Mouse (Mus musculus): Measurements from ENCODE around the gene Med8.
A peak's percentile ranks its signal among the peaks of the same experiment; 100 is the strongest.

Med8 gene

DNA sequence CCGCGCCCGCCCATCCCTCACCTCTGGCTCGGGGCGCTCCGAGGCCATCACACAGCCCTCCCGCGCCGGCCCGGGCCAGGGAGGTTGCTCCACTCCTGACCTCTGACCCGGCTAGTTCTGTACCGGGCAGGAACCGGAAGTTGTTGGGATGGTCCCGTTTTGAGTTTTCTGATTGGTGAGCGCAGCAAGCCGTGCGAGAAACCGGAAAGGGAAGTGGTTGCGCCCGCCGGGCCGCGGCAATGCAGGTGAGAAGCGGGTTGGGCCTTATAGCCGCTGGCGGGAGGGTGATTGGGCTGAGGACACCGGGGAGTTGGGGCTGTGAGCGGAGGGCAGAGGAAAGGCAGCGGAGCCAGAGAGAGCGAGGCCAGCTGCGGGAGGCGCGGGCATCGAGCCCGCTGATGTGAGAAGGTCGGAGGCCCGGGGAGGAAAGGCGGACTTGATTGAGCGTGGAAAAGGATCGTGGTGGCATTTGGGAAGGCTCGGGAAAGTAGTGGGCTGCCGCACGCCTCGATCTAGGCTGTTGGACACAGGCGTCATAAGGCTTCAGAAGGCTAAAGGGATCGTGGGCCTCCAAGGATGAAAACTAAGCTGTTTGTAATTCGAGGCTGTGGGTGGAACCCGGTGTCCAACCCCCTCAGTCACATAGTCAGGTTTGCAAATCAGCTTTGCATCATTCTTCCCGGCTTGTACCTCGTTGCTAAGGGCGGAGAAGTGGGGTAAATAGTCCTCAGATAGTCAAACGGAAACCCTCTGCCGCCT, at the start of gene Med8, which contains the start of gene Szt2:
Med8 (plus strand) TSS at position 196 of the 759 bp plus-strand sequence.
Szt2 (minus strand) TSS at position 132 of the 759 bp plus-strand sequence.
- DNase-seq, result peak; percentile 95 to 96

DNA sequence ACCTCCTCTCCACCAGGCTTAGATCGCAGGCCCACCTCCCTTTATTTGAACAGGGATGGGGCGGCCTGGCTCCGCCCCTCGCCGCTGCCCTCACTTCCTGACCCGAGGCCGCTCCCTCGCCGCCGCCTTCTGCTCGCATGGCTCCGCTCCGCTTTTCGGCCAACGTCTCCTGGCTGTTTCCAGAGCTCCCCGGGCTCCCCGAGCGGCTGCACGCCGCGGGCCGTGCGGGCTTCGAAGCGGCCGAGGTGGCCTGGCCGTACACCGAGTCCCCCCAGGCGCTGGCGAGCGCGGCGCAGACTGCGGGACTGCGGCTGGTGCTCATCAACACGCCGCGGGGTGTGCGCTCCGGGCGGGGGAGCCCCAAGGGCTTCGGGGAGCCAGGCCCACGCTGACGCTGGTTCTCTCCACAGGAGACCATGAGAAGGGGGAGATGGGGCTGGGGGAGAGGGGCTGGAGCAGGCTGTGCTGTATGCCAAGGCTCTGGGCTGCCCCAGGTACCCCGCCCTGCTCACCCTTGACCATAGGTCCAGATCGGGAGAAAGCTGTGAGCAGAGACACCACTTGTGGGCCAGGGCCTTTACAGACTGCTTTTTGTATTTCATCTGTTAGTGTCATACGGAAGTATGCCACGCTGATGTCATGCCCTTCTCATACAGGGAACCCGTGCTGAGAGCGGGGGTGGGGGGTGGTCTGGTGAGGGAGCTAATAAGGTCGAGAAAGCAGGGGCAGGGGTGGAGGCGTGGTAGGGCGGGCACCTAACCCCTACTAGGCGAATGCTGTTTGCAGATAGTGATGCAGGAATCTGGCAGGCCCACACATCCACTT, 49.0 kb upstream of the Med8 start:
- DNase-seq, result peak; percentile 80 to 90

DNA sequence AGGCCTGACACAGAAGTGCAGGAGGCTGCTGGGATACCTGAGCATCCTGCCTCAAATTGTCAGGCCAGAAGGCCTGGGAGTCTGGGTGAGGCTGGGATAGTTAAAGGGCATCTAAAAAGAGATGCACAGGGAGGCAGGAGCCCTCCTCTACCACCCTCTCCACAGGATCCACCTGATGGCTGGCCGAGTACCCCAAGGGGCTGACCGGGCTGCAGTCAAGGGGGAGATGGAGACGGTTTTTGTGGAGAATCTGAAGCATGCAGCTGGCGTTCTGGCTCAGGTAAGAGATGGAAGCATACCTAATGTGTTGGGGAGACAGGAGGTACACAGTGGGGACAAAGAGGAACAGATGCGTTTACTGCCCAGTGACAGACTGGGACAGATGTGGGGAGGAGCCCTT, 47.7 kb upstream of the Med8 start:
- DNase-seq, result no peak

DNA sequence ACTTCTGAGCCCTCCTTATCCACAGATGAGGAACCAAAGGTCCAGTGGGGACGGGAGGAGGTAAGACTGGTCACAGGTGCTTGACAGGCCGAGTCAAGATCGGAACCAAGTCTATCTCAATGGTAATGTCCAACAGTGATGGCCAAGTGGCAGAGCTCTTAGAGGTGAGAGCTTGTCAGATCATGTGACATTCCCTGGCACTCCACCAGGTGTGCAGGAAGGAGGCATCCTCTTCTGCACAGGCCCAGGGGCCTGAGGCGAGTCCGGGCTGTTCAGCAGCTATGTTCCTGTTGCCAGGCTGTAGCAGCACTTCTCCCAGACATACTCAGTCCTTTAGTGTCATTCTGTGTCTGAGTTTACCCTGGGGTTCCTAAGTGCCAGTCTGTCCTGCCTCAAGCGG, 46.3 kb upstream of the Med8 start:
- peak; percentile 58 to 68 for DNase-seq

DNA sequence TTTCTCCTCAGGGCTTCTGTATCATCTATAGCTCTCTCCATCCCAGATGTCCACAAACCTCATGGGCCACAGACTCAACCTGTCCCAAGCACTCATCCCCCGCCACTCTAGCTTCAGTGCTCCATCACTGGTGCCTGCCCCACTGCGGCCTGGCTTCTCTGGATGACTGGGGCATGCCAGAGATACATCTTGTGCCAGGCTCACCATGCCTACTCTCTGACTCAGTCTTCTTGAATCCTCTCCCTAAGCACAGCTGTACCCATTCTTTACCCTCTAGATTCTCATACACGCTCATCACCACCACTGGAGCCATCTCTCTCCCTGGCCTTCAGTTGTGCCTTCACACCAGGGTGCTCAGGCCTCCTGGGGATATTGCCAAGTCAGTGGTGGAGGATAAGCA, 45.2 kb upstream of the Med8 start:
- no peak for DNase-seq

DNA sequence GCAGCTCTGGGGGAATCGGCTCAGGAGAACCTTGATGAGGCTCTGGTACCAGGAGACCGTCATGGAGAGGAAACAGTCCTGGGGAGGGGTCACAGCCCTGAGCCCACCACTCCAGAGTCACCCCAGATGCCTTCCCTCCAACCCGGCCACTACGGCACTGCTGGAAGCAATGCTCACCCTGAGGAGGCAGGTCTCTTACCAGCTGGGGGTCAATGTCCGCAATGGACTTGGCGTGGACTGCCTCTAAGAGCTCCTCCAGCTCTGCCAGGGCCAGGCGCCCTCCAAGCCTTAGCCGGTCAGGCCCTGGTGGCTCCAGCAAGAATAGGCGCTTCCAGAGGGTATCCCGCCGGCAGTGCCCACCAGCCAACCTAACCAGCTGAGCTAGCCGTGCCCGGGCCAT, 44.5 kb upstream of the Med8 start:
- DNase-seq, result peak; percentile 77 to 89

DNA sequence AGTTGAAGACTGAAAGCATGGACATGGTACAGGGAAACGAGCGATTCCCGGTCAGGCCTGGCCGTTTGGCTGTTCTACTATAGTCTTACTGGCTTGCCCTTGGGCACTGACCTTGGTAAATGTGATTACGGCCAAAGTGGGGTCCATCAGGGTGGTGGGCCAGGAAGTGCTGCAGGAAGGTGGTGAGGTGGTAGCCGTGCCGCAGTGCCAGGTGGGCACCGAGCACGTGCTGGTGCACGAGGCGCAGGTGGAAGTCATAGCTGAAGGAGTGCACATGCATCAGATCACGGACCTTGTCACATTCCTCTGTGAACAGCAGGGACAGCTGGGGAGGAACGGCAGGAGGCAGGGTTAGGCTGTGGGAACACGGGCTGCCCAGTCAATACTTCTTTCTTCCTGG, 43.1 kb upstream of the Med8 start:
- peak in 1 of 2 experiments; percentile 41 for DNase-seq

DNA sequence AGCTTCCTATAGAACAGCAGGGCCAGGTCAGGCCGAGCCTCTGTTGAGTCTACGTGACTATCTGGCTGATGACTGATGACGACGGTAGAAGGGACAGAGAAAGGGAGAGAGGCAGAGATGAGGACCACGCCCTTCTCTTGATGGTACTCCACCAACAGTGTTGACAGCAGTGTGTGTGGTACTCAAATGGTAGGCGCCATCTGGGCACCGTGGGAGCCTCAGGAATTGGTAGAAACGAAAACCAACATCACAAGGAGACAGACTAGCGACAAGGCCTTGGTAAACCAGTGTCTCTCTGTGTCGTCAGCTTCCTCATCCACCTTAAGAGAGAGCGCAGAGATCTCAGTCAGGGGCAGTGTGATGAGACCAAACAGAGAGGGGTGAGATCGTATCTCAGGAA, 41.6 kb upstream of the Med8 start:
- DNase-seq, result no peak

DNA sequence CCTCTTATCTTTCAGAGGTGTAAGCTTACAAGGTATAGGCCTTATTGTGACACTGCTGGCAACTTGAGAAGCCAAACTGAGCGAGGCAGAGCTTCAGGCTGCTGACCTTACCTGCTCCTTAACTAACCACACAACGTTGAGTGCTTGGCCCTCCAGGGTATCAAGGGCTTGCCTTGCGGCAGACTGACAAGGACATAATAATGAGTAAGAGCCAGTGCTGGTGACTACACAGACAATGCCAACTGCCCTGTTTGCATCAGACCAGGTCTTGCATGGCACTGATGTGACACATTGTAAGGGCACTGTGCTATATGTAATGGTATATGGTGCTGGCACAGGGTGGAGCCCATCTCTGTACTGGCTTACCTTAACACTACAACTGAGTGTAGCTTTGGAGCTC, 40.5 kb upstream of the Med8 start:
- DNase-seq, result no peak

DNA sequence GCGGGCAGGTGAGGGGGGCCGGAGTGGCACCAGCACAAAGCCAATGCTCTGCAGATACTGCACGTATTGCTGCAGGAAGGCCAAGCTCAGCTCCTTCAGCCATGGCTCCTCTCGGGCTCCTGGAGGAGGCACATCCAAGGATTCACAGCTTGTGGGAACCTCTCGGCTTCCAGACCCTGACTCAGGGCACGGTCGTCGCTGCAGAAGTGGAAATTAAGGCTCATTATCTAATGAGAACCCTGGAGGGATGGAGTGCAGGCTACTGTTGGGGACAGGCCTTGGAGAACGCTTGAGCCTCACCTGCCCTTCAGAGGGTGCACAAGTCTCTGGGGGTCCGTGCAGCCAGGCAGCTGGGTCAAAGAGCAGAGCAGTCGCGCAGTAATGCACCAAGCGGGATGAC, 37.3 kb upstream of the Med8 start:
- peak in 1 of 2 experiments; percentile 38 for DNase-seq

DNA sequence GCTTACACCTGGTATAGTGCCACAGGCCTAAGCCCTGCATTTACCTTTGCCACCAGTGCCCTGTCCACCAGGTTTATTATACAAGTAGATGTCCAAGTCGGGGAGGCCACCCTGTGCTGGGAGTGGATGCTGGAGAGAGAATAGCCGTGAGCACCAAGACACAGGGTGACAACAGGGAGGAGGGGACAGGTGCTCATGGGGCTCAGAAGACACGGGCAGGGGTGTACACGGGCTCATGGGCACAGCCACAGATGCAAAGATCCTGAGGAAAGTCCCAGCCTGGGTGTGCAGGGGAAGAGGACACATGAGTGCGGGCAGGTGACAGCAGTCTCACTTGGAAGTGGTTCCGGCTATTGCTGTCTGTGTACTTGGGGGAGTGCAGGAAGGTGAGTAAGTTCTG, 33.1 kb upstream of the Med8 start:
- no peak for DNase-seq

DNA sequence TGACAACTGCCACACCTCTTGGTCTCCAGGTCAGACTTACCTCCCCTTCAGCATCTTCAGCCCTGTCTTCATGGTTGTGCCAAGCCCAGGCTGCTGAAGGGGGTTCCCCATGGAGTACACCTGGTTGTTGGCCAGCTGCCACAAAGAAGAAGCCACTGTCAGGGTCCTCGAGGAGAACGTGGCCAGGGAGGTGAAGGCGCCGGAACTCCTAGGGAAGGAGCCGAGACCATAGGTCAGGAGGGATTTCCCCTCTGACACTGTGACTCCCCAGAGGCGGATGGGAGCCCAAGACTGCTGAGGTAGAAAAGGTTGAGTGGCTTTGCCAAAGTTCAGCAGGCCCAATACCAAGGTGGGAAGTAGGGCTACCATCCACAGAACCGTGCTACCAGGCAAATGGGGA, 25.9 kb upstream of the Med8 start:
- DNase-seq, result no peak

DNA sequence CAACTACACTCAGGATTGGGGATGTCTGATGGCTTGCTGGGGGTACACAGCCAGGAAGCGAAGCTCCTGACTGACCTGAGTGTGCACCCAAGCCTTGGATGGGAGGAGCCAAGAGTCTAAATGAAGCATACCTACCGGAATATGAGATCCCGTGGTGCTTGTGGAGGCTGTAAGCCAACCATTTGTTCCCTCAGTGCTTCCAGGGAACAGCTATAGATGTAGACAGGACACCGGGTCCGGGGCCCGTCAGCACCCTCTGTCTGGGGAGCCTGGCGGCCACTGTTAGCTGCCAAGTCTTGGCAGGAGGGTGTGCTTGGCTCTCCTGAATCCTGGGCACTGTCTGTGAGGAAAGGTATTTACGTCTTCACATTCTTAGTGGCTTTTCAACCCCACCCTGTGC, 21.8 kb upstream of the Med8 start:
- DNase-seq, result no peak

DNA sequence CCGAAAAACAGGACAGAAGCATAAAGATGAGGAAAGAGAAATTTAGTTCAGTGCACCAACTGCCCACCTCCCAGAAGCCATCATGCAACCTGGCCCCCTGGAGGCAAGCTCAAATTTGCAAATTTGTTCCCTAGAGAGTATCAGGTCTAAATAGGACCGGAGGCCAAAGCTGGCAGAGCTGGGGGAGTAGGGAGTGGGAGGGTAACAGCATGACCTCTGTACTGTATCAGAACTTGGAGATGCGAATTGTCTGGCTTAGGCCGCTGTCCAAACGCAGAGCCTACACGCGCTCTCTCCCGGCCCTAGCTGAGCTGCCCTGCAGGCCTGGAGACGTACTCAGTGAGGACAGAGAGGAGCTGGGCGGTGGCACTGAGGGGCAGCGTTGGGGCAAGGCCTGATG, 19.0 kb upstream of the Med8 start:
- no peak for DNase-seq

DNA sequence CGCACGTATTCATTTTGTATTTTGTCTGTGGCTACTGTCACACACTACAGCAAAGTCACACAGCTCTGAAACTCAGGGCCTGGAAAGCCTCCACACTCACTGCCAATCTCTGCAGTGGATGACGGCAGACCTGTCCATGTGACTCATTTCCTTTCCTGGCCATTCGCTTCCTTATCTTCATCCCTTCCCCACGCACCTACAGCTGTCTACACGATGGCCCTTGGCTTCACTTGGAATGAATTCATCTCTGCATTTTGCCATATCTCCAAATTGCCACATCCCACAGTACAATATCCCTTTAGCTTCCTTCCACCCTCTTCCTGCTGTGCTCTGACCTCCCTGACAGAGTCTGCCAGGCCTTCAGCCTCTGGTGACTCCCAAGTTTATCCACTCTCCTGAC, 14.6 kb upstream of the Med8 start:
- no peak for DNase-seq

DNA sequence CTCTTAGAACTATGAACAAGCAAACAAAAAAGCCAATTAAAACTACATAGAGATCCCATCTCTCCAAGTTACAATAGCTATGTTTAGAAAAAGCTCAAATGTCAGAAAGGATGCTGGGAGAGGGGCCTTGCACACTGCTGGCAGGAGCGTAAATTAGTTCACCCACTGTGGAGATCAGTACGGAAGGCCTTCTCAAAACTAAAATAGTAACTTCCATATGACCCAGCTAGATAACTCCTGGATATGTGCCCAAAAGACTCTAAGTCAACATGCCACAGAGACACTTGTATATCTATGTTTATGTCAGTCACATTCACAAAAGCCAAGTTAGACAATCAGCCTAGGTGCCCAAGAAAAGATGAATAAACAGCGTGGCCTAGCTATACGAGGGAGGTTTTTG, 13.8 kb upstream of the Med8 start:
- no peak for DNase-seq

DNA sequence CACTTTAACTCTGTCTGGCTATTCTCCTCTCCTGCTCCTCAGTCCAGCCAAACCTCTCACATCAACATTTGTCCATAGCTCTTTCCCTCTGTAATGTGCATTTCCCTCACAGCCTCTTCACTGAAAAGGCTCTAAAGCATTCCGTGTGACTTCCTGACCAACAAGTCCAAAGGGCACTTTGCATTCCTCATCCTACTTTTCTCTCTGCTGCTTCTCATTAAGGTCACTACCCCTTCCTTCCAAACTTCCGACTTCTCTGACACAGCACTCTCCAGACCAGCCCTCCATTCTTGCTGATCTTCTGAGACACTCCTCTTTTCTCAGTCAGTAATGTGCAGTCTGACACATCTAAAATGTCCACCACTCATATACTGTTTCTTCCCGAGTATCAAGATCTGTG, 12.7 kb upstream of the Med8 start:
- DNase-seq, result peak in 1 of 2 experiments; percentile 14

DNA sequence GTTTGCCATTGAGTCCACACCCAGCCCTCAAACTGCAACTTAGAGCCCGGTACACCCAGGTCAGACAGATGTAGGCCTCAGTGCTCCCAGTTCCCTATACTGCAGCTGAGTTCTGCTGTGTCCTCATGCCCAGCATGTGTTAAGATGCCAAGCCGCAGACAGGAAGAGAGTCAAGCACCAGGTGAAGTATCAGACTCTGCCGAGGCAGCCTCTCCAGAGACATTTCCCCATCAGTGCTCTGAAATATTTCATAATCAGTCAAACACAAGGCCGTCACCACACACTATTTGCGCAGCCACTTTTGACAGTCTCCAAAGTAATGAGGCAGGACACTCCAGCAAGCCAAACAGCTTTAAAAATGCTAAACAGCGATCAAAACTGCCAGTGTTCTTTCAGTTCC, 10.7 kb upstream of the Med8 start:
- DNase-seq, result no peak

DNA sequence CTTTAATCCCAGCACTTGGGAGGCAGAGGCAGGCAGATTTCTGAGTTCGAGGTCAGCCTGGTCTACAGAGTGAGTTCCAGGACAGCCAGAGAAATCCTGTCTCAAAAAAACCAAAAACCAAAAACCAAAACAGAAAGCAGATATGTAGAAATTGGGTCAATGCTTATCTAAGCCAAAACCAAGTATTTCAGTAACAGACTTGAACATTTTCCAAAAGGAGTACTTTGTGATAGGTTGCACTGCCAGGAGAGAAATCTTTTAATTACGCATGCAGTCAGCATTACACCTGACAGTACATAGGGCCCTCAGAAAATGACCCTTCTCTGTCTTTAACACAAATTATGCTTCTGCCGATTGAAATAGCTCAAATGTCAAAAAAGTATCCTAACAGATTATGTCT, 7.7 kb upstream of the Med8 start:
- no peak for DNase-seq

DNA sequence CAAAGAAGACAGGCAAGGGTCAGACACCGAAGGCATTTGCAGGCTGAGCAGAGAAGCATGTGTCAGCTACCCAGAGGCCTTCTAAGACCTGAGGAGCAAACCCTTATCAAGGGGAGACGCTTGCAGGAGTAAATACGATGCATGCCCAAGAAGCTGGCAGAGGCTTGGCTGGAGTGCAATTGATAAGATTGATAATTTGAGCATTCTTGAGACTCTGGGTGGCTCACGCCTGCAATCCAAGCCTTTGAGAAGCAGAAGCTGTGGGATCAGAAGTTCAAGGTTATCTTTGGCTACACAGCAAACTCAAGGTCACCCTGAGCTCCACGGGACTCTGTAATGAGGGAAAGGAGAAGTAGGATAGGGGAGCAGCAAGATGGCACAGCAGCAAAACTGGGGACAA, 7.2 kb upstream of the Med8 start:
- no peak for DNase-seq

DNA sequence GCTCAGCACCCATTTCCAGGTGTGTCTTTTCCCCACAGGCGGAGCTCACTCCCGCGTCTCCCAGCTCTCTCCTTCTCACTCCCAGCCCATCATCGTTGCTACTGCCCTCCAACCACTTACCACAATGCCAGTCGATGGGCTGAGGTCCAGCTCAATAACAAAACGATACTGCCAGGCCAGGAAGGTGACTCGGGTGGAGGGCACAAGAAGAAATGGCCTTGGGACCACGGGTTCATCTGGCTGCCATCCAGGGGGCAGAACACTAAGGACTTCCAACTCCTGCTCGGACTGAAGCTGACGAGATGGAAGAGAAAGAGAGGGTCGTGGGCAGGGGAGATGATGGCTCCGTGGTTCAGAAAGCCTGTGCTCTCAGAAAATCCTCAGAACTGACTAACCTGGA, 6.4 kb upstream of the Med8 start:
- peak in 1 of 2 experiments; percentile 13 for DNase-seq

DNA sequence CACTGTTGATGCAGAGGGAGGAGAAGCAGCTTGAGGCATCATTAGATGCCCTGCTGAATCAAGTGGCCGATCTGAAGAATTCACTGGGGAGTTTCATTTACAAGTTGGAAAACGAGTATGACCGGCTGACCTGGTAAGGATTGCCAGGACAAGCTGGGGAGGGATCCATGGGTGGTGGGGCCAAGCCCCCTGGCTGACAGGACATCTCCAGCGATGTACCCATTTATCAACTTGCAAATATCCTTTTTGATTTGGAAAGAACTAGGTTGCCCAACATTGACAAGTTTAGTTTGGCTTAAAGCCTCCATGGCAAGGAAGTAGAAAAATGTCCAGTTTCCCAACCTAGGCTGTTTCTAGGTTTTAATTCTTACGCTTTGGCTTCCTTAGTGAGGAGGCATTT, 1.7 kb downstream of the Med8 start:
- no peak for DNase-seq

DNA sequence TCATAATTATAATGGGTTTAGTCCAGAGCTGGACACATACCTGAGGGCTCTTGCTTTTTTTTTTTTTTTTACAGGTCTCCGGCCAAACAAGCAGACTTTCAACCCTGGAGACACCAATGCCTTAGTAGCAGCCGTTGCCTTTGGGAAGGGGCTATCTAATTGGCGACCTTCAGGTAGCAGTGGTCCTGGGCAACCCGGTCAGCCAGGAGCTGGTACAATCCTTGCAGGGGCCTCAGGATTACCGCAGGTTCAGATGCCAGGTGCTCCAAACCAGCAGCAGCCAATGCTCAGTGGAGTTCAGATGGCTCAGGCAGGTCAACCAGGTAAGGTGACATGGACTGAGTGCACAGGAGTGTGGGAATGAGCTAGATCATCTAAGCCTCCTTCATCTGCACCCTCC, 4.4 kb downstream of the Med8 start:
- DNase-seq, result no peak

DNA sequence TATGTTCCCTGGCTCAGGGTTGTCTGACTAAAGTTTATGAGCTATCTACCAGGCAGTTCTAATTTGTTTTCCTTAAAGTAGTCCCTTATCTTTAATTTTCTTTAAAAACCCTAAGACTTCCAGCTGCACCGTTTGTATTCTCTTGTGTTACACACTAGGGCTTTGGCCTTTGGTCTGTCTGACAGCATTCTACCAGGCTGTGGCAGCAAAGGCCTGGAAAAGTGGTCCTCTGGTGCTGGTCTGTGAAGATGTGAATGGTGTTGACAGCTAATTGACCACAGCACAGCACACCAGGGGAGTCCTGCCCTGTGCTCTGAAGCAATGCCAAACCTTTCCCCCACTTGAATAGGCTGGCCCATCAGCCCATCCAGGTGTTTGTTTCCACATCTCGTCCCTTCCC, 6.6 kb downstream of the Med8 start:
- DNase-seq, result no peak

Data from kidney, postnatal 25 days (tissue).